Mouse (Mus musculus): Measurements from ENCODE around the gene Ralbp1.

DNA sequence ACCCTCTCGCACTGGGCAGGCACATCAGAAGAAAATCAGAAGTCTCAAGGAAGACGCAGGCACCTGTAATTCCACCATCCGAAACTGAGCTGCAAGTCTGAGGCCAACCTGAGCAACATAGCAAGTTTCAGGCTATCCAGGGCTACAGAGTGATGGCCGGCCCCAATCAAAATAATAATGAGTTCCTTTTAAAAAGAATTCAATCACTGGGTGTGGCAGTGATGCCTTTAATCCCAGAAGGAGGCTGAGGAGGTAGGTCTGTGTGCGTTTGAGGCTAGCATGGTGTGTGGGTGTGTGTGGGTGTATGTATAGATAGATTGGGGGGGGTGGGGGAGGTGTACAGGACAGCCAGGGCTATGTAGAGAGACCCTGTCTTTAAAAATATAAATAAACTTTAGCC, 17.6 kb downstream of the Ralbp1 start:
- no peak for TF ChIP-seq MYOG (IDR thresholded peaks at IDR 0.05; ENCODE audit: control insufficient read depth, extremely low read depth, insufficient read length)
- no peak for TF ChIP-seq CEBPB (IDR thresholded peaks at IDR 0.05; ENCODE audit: low read depth)
- TF ChIP-seq CTCF (IDR thresholded peaks at IDR 0.05; ENCODE audit: control insufficient read depth, insufficient read depth, insufficient read length): no peak
